Mouse (Mus musculus): ENCODE data around the gene 4930522L14Rik. TPM values are rescaled to one million over a fixed set of nuclear protein-coding genes. Genes with fewer than 3 reads are reported as not detected.
A peak's percentile ranks its signal among the peaks of the same experiment; 100 is the strongest.
"Not testable (repeated sequence)": the region's sequence is repeated elsewhere in the genome, so short reads cannot be mapped to it uniquely, and the experiment has no call there.

The 4930522L14Rik gene
- 8.4 and 11.6 TPM in 2 replicates for polyA plus RNA-seq (2015; fragmentation: Nextera tagmentation; extraction: Ambion mirVana)

GRCm38 (mm10) chr5:109751391-109752071 is at the start of gene 4930522L14Rik:
Gene 4930522L14Rik, minus strand, starts transcription at chr5:109751886.
- peak within 1 kb of the TSS; percentile 62 for H3K27ac ChIP-seq (ENCODE audit: low read depth, low read length)
- H3K9ac ChIP-seq (ENCODE audit: low read depth, low read length), result peak within 1 kb of the TSS; percentile 55
- ATAC-seq, result peak; percentile 92
- peak within 1 kb of the TSS; percentile 60 for H3K4me3 ChIP-seq (ENCODE audit: low read depth, low read length)
- 0% methylated on average over 24 of the region's 25 CpGs for WGBS
- not testable (repeated sequence) for H3K9me3 ChIP-seq (ENCODE audit: control insufficient read depth); H3K4me1 ChIP-seq (replicated peaks; ENCODE audit: control insufficient read depth, insufficient read depth, low read length); H3K36me3 ChIP-seq (ENCODE audit: control insufficient read depth, insufficient read depth); H3K27me3 ChIP-seq (replicated peaks; ENCODE audit: control insufficient read depth, insufficient read depth, low read length)
- H3K4me2 ChIP-seq (replicated peaks; ENCODE audit: low read depth), result peak within 1 kb of the TSS; percentile 76

GRCm38 (mm10) chr5:109801466-109801865 is 49.8 kb upstream of the 4930522L14Rik start:
- ATAC-seq; H3K9me3 ChIP-seq (ENCODE audit: control insufficient read depth); H3K9ac ChIP-seq (ENCODE audit: low read depth, low read length); H3K27me3 ChIP-seq (replicated peaks; ENCODE audit: control insufficient read depth, insufficient read depth, low read length); H3K4me3 ChIP-seq (ENCODE audit: low read depth, low read length); H3K27ac ChIP-seq (ENCODE audit: low read depth, low read length); H3K4me2 ChIP-seq (replicated peaks; ENCODE audit: low read depth); H3K36me3 ChIP-seq (ENCODE audit: control insufficient read depth, insufficient read depth); H3K4me1 ChIP-seq (replicated peaks; ENCODE audit: control insufficient read depth, insufficient read depth, low read length): not testable (repeated sequence)

GRCm38 (mm10) chr5:109799948-109800347 is 48.3 kb upstream of the 4930522L14Rik start:
- H3K9ac ChIP-seq (ENCODE audit: low read depth, low read length); H3K27ac ChIP-seq (ENCODE audit: low read depth, low read length); H3K36me3 ChIP-seq (ENCODE audit: control insufficient read depth, insufficient read depth); H3K4me3 ChIP-seq (ENCODE audit: low read depth, low read length); ATAC-seq; H3K4me1 ChIP-seq (replicated peaks; ENCODE audit: control insufficient read depth, insufficient read depth, low read length); H3K9me3 ChIP-seq (ENCODE audit: control insufficient read depth); H3K27me3 ChIP-seq (replicated peaks; ENCODE audit: control insufficient read depth, insufficient read depth, low read length); H3K4me2 ChIP-seq (replicated peaks; ENCODE audit: low read depth): not testable (repeated sequence)
- 74% methylated on average over 2 of the region's 2 CpGs for WGBS

DNA sequence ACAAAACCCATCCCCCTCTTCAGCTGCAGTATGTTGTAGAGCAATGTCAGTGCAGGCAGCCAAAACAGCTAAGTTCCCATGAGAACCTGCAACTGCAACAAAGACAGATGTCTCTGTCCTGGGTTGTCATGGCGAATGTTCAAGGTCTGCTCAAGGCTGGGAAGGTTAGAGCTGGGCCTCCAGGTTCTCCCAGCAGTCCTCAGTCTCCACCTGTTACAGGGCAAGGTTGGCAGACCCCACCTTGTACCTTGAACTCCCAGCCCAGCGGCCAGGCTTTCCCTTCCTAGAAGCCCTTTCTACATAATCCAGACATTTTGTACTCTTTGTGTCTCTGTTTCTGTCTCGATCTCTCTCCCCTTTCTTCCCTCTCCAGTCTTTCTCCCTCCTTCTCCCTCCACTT is 45.3 kb upstream of the 4930522L14Rik start:
- not testable (repeated sequence) for H3K36me3 ChIP-seq (ENCODE audit: control insufficient read depth, insufficient read depth); H3K4me1 ChIP-seq (replicated peaks; ENCODE audit: control insufficient read depth, insufficient read depth, low read length); H3K4me2 ChIP-seq (replicated peaks; ENCODE audit: low read depth); H3K4me3 ChIP-seq (ENCODE audit: low read depth, low read length); H3K27ac ChIP-seq (ENCODE audit: low read depth, low read length); H3K27me3 ChIP-seq (replicated peaks; ENCODE audit: control insufficient read depth, insufficient read depth, low read length); H3K9me3 ChIP-seq (ENCODE audit: control insufficient read depth); H3K9ac ChIP-seq (ENCODE audit: low read depth, low read length)
- 70% methylated on average over 3 of the region's 3 CpGs for WGBS
- peak; percentile 68 for ATAC-seq

DNA sequence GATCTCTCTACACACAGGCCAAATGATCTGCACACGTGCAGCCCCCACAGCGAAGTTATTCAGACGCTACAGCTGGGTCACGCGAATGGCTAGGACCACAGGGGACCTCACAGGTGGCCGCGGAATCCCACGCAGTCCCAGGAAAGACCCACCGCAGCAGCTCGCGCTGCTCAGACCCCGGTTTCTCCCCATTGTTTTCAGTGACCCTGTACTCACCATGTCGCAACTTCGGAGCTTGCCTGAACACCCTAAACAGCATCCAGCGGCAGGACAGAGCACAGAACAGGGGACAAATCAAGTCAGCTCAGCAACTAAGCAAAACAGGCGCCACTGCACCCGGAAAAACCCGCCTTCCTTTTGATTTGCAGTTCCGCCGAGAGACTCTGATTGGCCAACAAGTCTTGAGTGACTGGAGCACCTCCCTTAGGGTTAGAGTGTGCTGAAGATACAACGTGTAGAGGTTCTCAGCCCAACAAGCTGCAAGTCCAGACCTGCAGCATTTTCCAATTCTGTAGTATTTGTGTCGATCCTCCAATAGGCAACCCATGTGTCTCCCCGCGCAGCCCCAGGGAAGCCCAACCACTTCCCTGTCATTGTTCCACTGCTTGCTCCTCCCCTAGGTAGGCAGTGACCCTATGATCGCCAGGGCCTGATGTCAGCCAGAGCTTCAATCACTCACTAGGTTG is 44.4 kb upstream of the 4930522L14Rik start:
- H3K9me3 ChIP-seq (ENCODE audit: control insufficient read depth), result not testable (repeated sequence)
- 2% methylated on average over 25 of the region's 25 CpGs for WGBS

DNA sequence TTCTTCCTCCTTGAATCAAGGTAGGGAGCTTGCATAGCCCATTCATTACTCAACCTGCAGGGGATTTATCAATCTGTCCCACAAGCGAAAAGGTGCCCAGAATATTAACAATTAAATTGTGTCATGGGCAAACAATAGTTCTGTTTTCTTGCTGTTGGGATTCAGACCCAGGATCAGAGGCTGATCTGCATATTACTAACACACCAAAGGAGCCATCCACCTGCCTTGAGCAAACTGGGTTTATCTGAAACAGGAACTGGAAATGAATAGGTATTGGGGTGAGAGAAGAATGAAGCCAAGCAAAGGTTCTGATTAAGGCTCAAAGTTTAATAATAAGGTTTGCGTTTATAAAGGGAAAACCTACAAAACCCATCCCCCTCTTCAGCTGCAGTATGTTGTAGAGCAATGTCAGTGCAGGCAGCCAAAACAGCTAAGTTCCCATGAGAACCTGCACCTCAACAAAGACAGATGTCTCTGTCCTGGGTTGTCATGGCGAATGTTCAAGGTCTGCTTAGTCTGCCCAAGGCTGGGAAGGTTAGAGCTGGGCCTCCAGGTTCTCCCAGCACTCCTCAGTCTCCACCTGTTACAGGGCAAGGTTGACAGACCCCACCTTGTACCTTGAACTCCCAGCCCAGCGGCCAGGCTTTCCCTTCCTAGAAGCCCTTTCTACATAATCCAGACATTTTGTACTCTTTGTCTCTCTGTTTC is 541 bp upstream of the 4930522L14Rik start:
- H3K9me3 ChIP-seq (ENCODE audit: control insufficient read depth); H3K9ac ChIP-seq (ENCODE audit: low read depth, low read length); H3K27me3 ChIP-seq (replicated peaks; ENCODE audit: control insufficient read depth, insufficient read depth, low read length); H3K4me1 ChIP-seq (replicated peaks; ENCODE audit: control insufficient read depth, insufficient read depth, low read length); H3K27ac ChIP-seq (ENCODE audit: low read depth, low read length); H3K36me3 ChIP-seq (ENCODE audit: control insufficient read depth, insufficient read depth): not testable (repeated sequence)
- peak overlapping the region; percentile 60; the same call in 1 of the 2 replicates for H3K4me3 ChIP-seq (ENCODE audit: low read depth, low read length)
- WGBS, result 36% methylated on average over 4 of the region's 4 CpGs
- H3K4me2 ChIP-seq (replicated peaks; ENCODE audit: low read depth), result peak overlapping the region; percentile 76
- peak; percentile 88 for ATAC-seq

More for the DNA sequence above, 44.4 kb upstream of the 4930522L14Rik start:
- H3K36me3 ChIP-seq (ENCODE audit: control insufficient read depth, insufficient read depth); H3K27ac ChIP-seq (ENCODE audit: low read depth, low read length); H3K4me1 ChIP-seq (replicated peaks; ENCODE audit: control insufficient read depth, insufficient read depth, low read length); H3K27me3 ChIP-seq (replicated peaks; ENCODE audit: control insufficient read depth, insufficient read depth, low read length): not testable (repeated sequence)
- peak; percentile 94 for ATAC-seq
- Histone ChIP-seq H3K4me3 (ENCODE audit: low read depth, low read length) (peak overlapping the region; percentile 55), H3K4me2 (replicated peaks; ENCODE audit: low read depth) (peak overlapping the region; percentile 84), H3K9ac (ENCODE audit: low read depth, low read length) (peak overlapping the region; percentile 60)

DNA sequence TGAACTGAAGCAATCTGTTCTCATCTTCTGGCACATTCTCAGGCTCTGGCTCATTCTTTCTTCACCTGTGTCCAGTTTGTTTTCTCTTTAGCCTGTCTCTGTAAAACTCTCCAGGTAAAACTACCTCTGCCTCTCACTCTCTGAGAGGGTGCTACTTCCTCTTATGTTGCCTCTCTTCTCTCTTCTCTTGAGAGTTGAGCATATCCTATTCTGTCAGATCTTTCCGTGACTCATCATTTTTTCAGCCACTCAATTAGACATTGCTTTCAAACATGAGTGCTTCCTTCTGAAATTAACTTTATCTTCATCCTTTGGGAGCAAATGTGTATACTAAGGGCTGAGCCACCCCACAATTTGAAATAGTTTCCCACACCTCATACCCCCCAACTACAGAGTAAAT is 6.6 kb downstream of the 4930522L14Rik start:
- not testable (repeated sequence) for H3K27ac ChIP-seq (ENCODE audit: low read depth, low read length); H3K36me3 ChIP-seq (ENCODE audit: control insufficient read depth, insufficient read depth); ATAC-seq; H3K9me3 ChIP-seq (ENCODE audit: control insufficient read depth); H3K27me3 ChIP-seq (replicated peaks; ENCODE audit: control insufficient read depth, insufficient read depth, low read length); H3K4me3 ChIP-seq (ENCODE audit: low read depth, low read length); H3K4me1 ChIP-seq (replicated peaks; ENCODE audit: control insufficient read depth, insufficient read depth, low read length); H3K9ac ChIP-seq (ENCODE audit: low read depth, low read length); H3K4me2 ChIP-seq (replicated peaks; ENCODE audit: low read depth)
- 97% methylated on average over 1 of the region's 1 CpGs for WGBS

DNA sequence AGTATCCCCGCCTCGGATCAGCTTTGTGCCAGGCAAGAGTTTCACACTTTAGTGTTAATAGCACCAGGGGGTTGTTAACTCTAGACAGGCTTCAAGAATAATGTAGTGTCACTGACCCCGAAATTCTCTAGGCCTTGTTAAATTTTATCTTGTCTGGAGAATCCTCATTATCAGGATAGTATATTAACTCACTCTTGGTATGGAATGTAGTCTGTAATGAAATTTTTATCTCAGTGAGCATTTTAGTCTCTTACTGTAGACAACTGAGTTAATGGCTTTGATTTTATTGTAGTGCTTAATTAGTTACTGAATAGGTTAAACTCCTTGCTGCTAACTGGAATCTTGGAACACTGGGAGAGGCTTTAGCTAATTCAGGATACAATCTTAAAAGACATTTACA is 34.3 kb downstream of the 4930522L14Rik start:
- ATAC-seq; H3K9ac ChIP-seq (ENCODE audit: low read depth, low read length); H3K4me1 ChIP-seq (replicated peaks; ENCODE audit: control insufficient read depth, insufficient read depth, low read length); H3K27me3 ChIP-seq (replicated peaks; ENCODE audit: control insufficient read depth, insufficient read depth, low read length); H3K4me2 ChIP-seq (replicated peaks; ENCODE audit: low read depth); H3K27ac ChIP-seq (ENCODE audit: low read depth, low read length); H3K9me3 ChIP-seq (ENCODE audit: control insufficient read depth); H3K4me3 ChIP-seq (ENCODE audit: low read depth, low read length); H3K36me3 ChIP-seq (ENCODE audit: control insufficient read depth, insufficient read depth): not testable (repeated sequence)
- 43% methylated on average over 3 of the region's 3 CpGs for WGBS

All from intestine, postnatal 0 days (tissue).